Mouse (Mus musculus) forebrain, embryonic 16.5 days (tissue): ENCODE results near the gene Ppp2r5d. TPM values are rescaled to one million over a fixed set of nuclear protein-coding genes. Genes with fewer than 3 reads are reported as not detected.
A peak's percentile ranks its signal among the peaks of the same experiment; 100 is the strongest.

Source experiments
- ATAC-seq: fragments of 200-750 bp; cut with Nextera tagmentation; 2 replicates; pipeline ENCODE4 v1.8.0; 2017; ENCODE audit warnings: mild to moderate bottlenecking, moderate library complexity
- H3K27ac ChIP-seq: fragments of 300-500 bp; sonication (generic); 2 replicates; pipeline ENCODE4 v1.5.1; 2014; ENCODE audit warnings: low read length, control low read depth
- H3K27me3 ChIP-seq: fragments of 300-500 bp; sonication (generic); replicated peaks from 2 replicates; pipeline ENCODE4 v1.6.1; 2014; ENCODE audit warnings: low read length; ENCODE audit not compliant: control insufficient read depth, insufficient read depth
- H3K36me3 ChIP-seq: fragments of 300-500 bp; sonication (generic); 2 replicates; pipeline ENCODE4 v1.6.1; 2014; ENCODE audit not compliant: control insufficient read depth, insufficient read depth
- H3K4me1 ChIP-seq: fragments of 300-500 bp; sonication (generic); replicated peaks from 2 replicates; pipeline ENCODE4 v1.6.1; 2014; ENCODE audit warnings: low read length; ENCODE audit not compliant: control insufficient read depth, insufficient read depth
- H3K4me2 ChIP-seq: fragments of 300-500 bp; sonication (generic); 2 replicates; pipeline ENCODE4 v1.6.1; 2014; ENCODE audit warnings: mild to moderate bottlenecking, low read length, control low read depth
- H3K4me3 ChIP-seq: fragments of 300-500 bp; sonication (generic); replicated peaks from 2 replicates; pipeline ENCODE4 v1.5.1; 2014; ENCODE audit warnings: mild to moderate bottlenecking, low read length, control low read depth
- H3K9ac ChIP-seq: fragments of 300-500 bp; sonication (generic); replicated peaks from 2 replicates; pipeline ENCODE4 v1.6.1; 2014; ENCODE audit warnings: low read depth, low read length, control low read depth
- H3K9me3 ChIP-seq: fragments of 300-500 bp; sonication (generic); 2 replicates; pipeline ENCODE4 v1.6.1; 2016; ENCODE audit warnings: low read length; ENCODE audit not compliant: control insufficient read depth
- WGBS: fragments of 180-500 bp; shearing (Covaris S2); extraction: QIAGEN DNeasy Blood & Tissue Kit; methylation state at CpG from one replicate; pipeline ENCODE4 v1.1.7; 2014; 5-methylcytosine and 5-hydroxymethylcytosine counted together
- polyA plus RNA-seq: library from polyadenylated mRNA; unstranded; fragments of >200 nt; fragmentation: Nextera tagmentation; extraction: Ambion mirVana; gene quantifications from 2 replicates; pipeline ENCODE4 v1.2.1, GENCODE M21; 2015

The Ppp2r5d gene
- polyA plus RNA-seq, 1 experiment from 2014 or later: 96.6 TPM

DNA sequence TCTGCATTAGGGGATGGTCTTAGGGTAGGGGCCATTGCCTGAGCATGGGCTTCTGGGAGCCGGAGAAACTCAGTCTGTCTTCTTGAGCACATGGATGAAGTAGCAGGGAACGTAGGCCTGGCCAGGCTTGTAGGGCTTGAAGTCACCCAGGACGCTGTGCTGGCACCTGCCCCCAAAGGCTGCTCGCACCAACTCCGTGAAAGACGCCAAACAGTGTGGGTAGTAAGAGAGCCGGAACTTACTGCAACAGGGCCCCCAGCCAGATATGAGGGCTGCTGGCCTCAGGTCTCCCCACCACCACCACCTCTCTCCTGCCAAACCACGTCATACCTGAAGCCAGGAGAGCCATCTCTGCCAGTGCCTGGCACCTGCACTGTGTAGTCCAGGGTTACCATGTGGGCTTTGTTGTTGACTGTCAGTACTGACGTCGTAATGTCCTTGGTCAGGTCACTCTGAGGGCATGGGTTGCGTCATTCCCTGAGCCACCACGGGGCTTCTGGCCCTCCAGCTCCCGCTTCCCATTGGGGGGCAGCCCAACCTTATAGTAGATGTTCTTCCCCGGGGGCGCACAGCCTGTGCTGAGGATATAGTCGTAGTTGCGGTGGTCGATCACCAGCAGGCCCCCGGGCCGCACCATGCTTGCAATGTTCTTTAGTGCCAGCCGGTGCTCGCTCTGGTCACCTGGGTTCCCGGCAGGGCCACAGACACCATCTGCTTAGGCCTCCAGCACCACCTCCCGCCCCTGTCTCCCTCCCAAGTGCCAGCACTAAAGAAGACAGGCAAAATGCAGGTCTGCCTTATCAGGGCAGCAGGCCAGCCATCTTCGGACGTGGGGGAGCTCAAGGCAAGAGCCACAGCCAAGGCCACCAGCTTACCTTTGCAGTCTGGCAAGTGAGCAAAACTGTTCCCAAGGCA lies 21.1 kb upstream of the Ppp2r5d start:
- Histone ChIP-seq H3K4me3 (no peak overlapping the region), H3K36me3 (peaks cover 4% of the 10 kb centered on the region; the same call in 1 of the 2 replicates), H3K4me2 (no peak overlapping the region), H3K27me3 (0 out of 2 replicates have a peak, but pooled peaks cover 3% of the 10 kb centered on the region), H3K4me1 (no peaks in the 10 kb centered on the region; the same call in 1 of the 2 replicates), H3K9me3 (no peaks in the 10 kb centered on the region), H3K9ac (no peak overlapping the region), H3K27ac (no peak overlapping the region)
- ATAC-seq: no peak
- 94% methylated on average over 26 of the region's 26 CpGs for WGBS

DNA sequence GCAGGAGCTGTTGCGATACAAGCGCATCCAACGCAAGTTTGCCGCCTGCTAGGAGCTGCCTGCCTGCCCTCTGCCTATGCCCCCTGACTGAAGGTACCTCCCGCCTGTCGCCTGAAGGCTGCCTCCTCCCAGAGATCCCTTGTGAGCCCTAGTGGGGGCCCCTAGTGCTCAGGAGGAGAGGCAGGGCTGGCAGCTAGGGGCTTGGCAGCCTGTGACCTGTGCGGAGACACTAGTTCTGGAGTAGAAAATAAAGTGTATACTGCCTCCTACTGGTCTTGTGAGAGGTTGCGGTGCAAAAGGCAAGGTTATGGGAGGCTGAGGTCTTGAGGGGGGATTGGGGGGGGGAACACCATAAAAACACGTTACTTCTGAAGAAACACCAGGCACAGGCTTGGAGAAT lies 20.4 kb upstream of the Ppp2r5d start:
- H3K9me3 ChIP-seq: no peaks in the 10 kb centered on the region
- no peak overlapping the region for H3K27ac ChIP-seq
- WGBS: 46% methylated on average over 9 of the region's 9 CpGs
- 0 out of 2 replicates have a peak, but pooled peaks cover 3% of the 10 kb centered on the region for H3K27me3 ChIP-seq
- H3K36me3 ChIP-seq: peaks cover 4% of the 10 kb centered on the region; the same call in 1 of the 2 replicates
- no peak overlapping the region for H3K9ac ChIP-seq
- H3K4me3 ChIP-seq: no peak overlapping the region
- no peak overlapping the region for H3K4me2 ChIP-seq
- no peaks in the 10 kb centered on the region; the same call in 1 of the 2 replicates for H3K4me1 ChIP-seq
- ATAC-seq: 0 out of 2 replicates have a peak, but pooled peaks have one; percentile 4

DNA sequence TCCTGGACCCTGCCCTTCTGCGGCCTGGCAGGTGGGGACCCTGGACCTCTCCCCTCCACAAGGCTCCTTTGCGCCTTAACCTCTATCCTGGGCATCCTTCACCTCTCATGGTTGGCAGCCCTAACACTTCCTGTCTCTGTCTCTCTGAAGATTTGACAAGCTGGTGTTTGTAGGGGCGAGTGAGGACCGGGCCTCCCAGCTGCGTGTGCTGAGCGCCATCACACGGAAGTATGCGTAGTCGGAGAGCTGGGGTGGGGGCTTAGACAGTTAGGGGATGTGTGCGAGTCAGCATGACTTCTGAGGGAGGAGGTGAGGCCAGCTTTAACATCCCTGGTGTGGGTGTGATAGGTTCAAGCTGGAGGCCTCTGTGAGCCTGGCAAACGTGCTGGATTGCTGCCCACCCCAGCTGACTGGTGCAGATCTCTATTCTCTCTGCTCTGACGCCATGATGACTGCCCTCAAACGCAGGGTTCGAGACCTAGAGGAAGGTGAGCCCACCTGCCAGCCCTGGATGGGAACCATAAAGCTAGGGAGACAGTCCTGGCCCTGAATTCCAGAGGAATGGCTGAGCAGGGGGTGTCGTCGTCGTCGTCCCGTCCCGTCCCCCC lies 19.7 kb upstream of the Ppp2r5d start:
- Histone ChIP-seq H3K4me2 (no peak overlapping the region), H3K9me3 (no peaks in the 10 kb centered on the region), H3K4me1 (no peaks in the 10 kb centered on the region; the same call in 1 of the 2 replicates), H3K27ac (no peak overlapping the region), H3K9ac (no peak overlapping the region), H3K36me3 (peaks cover 4% of the 10 kb centered on the region; the same call in 1 of the 2 replicates), H3K27me3 (0 out of 2 replicates have a peak, but pooled peaks cover 3% of the 10 kb centered on the region), H3K4me3 (no peak overlapping the region)
- no peak for ATAC-seq
- WGBS: 83% methylated on average over 15 of the region's 20 CpGs

DNA sequence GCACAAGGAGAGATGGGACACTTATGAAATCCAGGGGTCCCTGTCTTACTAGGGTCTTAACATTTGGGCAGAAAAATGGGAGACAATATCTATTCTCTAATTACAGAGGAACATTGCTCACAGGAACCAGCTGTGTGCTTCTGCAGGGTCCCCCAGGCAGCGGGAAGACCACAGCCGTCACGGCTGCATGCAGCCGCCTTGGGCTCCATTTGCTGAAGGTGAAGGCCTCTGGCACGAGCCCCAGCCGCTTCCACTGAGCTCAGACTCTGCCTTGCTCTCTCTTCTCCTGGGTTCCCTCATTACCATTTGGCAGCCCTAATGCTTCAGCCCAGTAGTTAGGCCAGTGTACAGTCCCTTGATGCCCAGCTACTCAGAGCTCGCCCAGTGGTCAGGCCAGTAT lies 16.2 kb upstream of the Ppp2r5d start:
- no peak for ATAC-seq
- Histone ChIP-seq H3K4me2 (no peak overlapping the region), H3K4me1 (no peaks in the 10 kb centered on the region), H3K27ac (no peak overlapping the region), H3K9ac (no peak overlapping the region), H3K4me3 (no peak overlapping the region), H3K27me3 (no peaks in the 10 kb centered on the region), H3K36me3 (peaks cover 6% of the 10 kb centered on the region; the same call in 1 of the 2 replicates), H3K9me3 (no peaks in the 10 kb centered on the region)
- 88% methylated on average over 7 of the region's 7 CpGs for WGBS

DNA sequence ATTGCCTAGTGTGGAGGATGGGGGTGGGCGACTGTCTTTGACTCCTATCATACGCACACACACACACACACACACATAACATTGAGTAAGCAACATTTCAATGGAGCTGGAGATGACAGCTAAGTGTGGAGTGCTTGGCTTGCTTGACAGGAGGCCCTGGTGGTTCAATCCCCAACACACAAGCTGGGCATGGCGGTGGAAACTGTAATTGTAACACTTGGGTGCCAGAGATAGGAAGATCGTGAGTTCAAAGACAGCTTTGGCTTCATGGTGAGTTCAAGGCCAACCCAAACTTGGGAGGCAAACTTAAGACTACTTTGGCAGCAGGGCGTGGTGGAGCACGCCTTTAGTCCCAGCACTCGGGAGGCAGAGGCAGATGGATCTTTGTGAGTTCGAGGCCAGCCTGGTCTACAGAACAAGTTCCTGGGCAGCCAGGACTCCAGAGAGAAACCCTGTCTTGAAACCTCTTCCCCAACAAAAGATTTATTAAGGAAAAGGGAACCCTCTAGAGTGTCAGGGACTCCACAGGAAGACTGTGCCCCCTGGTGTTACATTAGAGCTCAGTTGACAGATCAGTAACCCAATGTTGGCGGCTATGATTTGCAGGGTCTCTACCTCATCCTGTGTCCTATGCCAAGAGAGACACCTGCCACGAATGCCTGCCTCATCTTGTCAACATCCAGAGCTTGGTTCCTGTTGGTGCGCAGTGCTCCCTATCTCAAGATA lies 10.0 kb upstream of the Ppp2r5d start:
- no peaks in the 10 kb centered on the region for H3K27me3 ChIP-seq
- WGBS: 92% methylated on average over 11 of the region's 11 CpGs
- H3K4me3 ChIP-seq: no peak overlapping the region
- peaks cover 13% of the 10 kb centered on the region for H3K4me1 ChIP-seq
- H3K9me3 ChIP-seq: no peaks in the 10 kb centered on the region
- no peak overlapping the region for H3K27ac ChIP-seq
- H3K4me2 ChIP-seq: no peak overlapping the region
- no peak overlapping the region for H3K9ac ChIP-seq
- peaks cover 13% of the 10 kb centered on the region for H3K36me3 ChIP-seq
- ATAC-seq: no peak

DNA sequence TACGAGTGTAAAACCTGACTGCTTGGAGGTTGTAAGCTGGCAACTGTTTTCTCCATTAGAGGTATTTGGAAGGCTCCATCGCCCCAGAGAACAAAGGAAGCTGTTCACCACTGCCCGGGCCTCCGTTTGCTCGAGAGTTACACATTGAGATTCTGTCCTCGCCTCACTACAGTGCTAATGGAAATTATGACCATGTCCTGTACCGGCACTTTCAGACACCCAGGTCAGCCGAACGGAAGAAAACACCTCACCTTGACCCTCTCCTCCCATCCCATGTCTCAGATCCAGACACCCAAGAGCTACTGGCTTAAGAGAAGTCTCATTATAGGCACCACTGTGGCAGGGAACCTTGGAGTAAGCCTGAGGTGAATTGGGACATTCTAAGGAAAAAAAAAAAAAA lies 8.9 kb upstream of the Ppp2r5d start:
- Histone ChIP-seq H3K9me3 (no peaks in the 10 kb centered on the region), H3K27me3 (no peaks in the 10 kb centered on the region), H3K9ac (no peak overlapping the region), H3K36me3 (peaks cover 13% of the 10 kb centered on the region), H3K4me1 (peaks cover 13% of the 10 kb centered on the region), H3K4me2 (no peak overlapping the region), H3K4me3 (no peak overlapping the region), H3K27ac (no peak overlapping the region)
- 87% methylated on average over 9 of the region's 9 CpGs for WGBS
- ATAC-seq: no peak

DNA sequence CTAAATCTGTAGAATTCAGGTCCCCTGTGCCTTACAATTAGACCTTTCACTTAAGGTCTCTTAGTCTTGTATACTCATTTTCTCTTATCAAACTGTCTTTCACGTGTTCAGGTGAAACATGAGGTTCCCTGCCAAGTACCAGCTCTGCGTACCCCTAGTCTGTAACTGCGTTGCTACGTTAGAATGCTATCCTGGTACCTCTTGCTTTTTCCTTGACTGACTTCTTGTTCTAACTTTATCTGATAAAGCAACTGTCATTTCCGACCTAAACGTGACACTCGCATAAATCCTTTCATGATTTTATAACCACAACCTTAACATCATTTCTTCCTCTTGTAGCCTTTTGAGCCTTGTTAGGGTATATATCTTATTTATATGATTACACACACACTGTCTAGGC lies 7.5 kb upstream of the Ppp2r5d start:
- no peak overlapping the region for H3K27ac ChIP-seq
- 78% methylated on average over 7 of the region's 7 CpGs for WGBS
- H3K27me3 ChIP-seq: no peaks in the 10 kb centered on the region
- peaks cover 13% of the 10 kb centered on the region for H3K36me3 ChIP-seq
- H3K4me3 ChIP-seq: peak overlapping the region; percentile 98
- H3K4me2 ChIP-seq: peak overlapping the region; percentile 98
- H3K9ac ChIP-seq: peak overlapping the region; percentile 82; the same call in 1 of the 2 replicates
- no peak for ATAC-seq
- H3K9me3 ChIP-seq: no peaks in the 10 kb centered on the region
- peaks cover 13% of the 10 kb centered on the region for H3K4me1 ChIP-seq

- H3K4me2 ChIP-seq: peak overlapping the region; percentile 98
- ATAC-seq: peak; percentile 62
- H3K27ac ChIP-seq: peak overlapping the region; percentile 58
- H3K27me3 ChIP-seq: no peaks in the 10 kb centered on the region
- peaks cover 13% of the 10 kb centered on the region for H3K36me3 ChIP-seq
- under 1% methylated on average over 67 of the region's 76 CpGs for WGBS
- H3K9me3 ChIP-seq: no peaks in the 10 kb centered on the region
- H3K4me1 ChIP-seq: peaks cover 13% of the 10 kb centered on the region
- H3K4me3 ChIP-seq: peak overlapping the region; percentile 98
- H3K9ac ChIP-seq: peak overlapping the region; percentile 82
These were observed 6.8 kb upstream of the Ppp2r5d start for GRCm38 (mm10) chr17:46711612-46712271.
